Mouse (Mus musculus) midbrain, postnatal 0 days (tissue): ENCODE measurements around the gene Klhdc8a. TPM values are rescaled to one million over a fixed set of nuclear protein-coding genes. Genes with fewer than 3 reads are reported as not detected.

Source experiments
- ATAC-seq: fragments of 200-750 bp; cut with Nextera tagmentation; 2 replicates; pipeline ENCODE4 v1.8.0; 2017; ENCODE audit warnings: moderate number of reproducible peaks, mild to moderate bottlenecking, moderate TSS enrichment, moderate library complexity; ENCODE audit not compliant: low FRiP score
- DNase-seq: peaks from one replicate; pipeline ENCODE4 v3.0.0-alpha.2; 2015; ENCODE audit warnings: low spot score
- H3K27ac ChIP-seq: fragments of 300-500 bp; sonication (generic); 2 replicates; pipeline ENCODE4 v1.5.1; 2014; ENCODE audit warnings: low read depth, mild to moderate bottlenecking, low read length, mixed read lengths
- H3K27me3 ChIP-seq: fragments of 300-500 bp; sonication (generic); 2 replicates; pipeline ENCODE4 v1.6.1; 2014; ENCODE audit warnings: low read length, control low read depth, mixed read lengths; ENCODE audit not compliant: insufficient read depth
- H3K36me3 ChIP-seq: fragments of 300-500 bp; sonication (generic); 2 replicates; pipeline ENCODE4 v1.6.1; 2014; ENCODE audit warnings: low read length, control low read depth, mixed read lengths; ENCODE audit not compliant: insufficient read depth
- H3K4me1 ChIP-seq: fragments of 300-500 bp; sonication (generic); 2 replicates; pipeline ENCODE4 v1.6.1; 2014; ENCODE audit warnings: mild to moderate bottlenecking, control low read depth, antibody characterized with exemption, low read length, mixed read lengths; ENCODE audit not compliant: insufficient read depth
- H3K4me2 ChIP-seq: fragments of 300-500 bp; sonication (generic); 2 replicates; pipeline ENCODE4 v1.6.1; 2014; ENCODE audit warnings: low read depth, mild to moderate bottlenecking, low read length, mixed read lengths; ENCODE audit not compliant: poor library complexity, severe bottlenecking
- H3K4me3 ChIP-seq: fragments of 300-500 bp; sonication (generic); 2 replicates; pipeline ENCODE4 v1.5.1; 2014; ENCODE audit warnings: low read depth, mild to moderate bottlenecking, low read length, moderate library complexity
- H3K9ac ChIP-seq: fragments of 300-500 bp; sonication (generic); replicated peaks from 2 replicates; pipeline ENCODE4 v1.6.1; 2014; ENCODE audit warnings: mild to moderate bottlenecking, low read length, moderate library complexity, mixed read lengths; ENCODE audit not compliant: poor library complexity, severe bottlenecking
- H3K9me3 ChIP-seq: fragments of 300-500 bp; sonication (generic); 2 replicates; pipeline ENCODE4 v1.6.1; 2016; ENCODE audit warnings: low read length, control low read depth
- CTCF ChIP-seq: IDR thresholded peaks from 2 replicates; pipeline ENCODE4 v1.5.1; 2016; ENCODE audit warnings: antibody characterized with exemption, mild to moderate bottlenecking
- WGBS: fragments of 180-500 bp; shearing (Covaris S2); extraction: QIAGEN DNeasy Blood & Tissue Kit; methylation state at CpG from one replicate; pipeline ENCODE4 v1.1.7; 2014; 5-methylcytosine and 5-hydroxymethylcytosine counted together
- polyA plus RNA-seq: library from polyadenylated mRNA; unstranded; fragments of >200 nt; fragmentation: Nextera tagmentation; extraction: Ambion mirVana; gene quantifications from 2 replicates; pipeline ENCODE4 v1.2.1, GENCODE M21; 2015
- total RNA-seq: library from RNA; depleted of rRNA; stranded (reverse); fragments of >200 nt; gene quantifications from 2 replicates; pipeline ENCODE4 v1.2.3, GENCODE M21; 2014

Gene Klhdc8a
- total and polyA plus RNA-seq, 2 experiments from 2014 or later = 12.4 to 31.1 TPM

DNA sequence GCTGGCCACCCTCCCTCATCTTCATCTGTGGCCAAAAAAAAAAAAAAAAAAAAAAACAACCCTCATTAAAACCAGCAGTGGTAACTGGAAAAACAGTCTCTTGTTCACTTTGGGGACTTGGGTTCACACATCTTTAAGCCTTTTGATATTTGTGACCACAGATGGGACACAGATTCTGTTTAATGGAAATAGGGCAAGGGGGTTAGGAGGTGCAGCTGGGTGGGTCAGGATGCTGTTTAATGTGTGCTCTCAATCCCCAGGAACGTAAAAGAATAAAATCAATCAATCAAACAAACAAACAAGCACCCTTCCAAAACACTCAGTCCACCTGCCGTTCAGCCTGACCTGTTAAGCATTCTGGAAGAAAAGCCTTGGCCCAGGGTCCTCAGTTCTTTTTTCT is 34.8 kb downstream of the Klhdc8a start:
- no peak for TF ChIP-seq CTCF
- no peaks in the 10 kb centered on the region for H3K9me3 ChIP-seq
- 8% methylated on average over 2 of the region's 2 CpGs for WGBS
- no peak overlapping the region for H3K4me3 ChIP-seq
- peaks cover 5% of the 10 kb centered on the region; the same call in 1 of the 2 replicates for H3K4me1 ChIP-seq
- no peak overlapping the region for H3K4me2 ChIP-seq
- no peak overlapping the region for H3K27ac ChIP-seq
- ATAC-seq (no peak), DNase-seq (no peak)
- no peaks in the 10 kb centered on the region for H3K27me3 ChIP-seq
- no peak overlapping the region for H3K9ac ChIP-seq
- H3K36me3 ChIP-seq = peaks cover 9% of the 10 kb centered on the region

DNA sequence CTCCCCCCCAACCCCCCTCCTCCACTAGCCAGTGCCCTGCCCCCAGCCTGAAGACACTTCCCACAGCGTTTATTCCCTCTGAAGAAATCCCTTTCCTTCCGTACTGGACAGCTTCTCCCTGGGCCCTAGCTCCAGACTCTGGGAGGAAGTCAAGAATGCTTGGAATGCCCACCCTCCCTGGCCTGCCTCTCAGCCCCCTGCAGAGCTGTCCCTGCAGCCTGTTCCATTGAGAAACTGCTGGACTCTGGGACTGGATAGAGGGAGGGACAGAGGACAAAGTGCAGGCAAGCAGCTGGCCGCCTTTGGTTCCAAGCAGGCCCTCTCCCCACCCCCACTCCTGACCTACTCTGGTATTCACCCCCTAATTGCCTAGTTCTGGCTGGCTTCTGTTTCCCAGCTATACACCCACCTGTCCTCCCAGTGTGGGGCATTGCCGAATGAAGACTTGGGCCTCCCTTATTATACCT is 35.3 kb downstream of the Klhdc8a start:
- DNase-seq = peak; percentile 26
- 11% methylated on average over 4 of the region's 4 CpGs for WGBS
- Histone ChIP-seq H3K4me3 (no peak overlapping the region), H3K4me1 (peaks cover 5% of the 10 kb centered on the region; the same call in 1 of the 2 replicates), H3K27ac (no peak overlapping the region), H3K4me2 (no peak overlapping the region), H3K36me3 (peaks cover 9% of the 10 kb centered on the region), H3K9ac (no peak overlapping the region), H3K9me3 (no peaks in the 10 kb centered on the region), H3K27me3 (no peaks in the 10 kb centered on the region)
- TF ChIP-seq CTCF = no peak
- ATAC-seq = 0 out of 2 replicates have a peak, but pooled peaks have one; percentile 47

DNA sequence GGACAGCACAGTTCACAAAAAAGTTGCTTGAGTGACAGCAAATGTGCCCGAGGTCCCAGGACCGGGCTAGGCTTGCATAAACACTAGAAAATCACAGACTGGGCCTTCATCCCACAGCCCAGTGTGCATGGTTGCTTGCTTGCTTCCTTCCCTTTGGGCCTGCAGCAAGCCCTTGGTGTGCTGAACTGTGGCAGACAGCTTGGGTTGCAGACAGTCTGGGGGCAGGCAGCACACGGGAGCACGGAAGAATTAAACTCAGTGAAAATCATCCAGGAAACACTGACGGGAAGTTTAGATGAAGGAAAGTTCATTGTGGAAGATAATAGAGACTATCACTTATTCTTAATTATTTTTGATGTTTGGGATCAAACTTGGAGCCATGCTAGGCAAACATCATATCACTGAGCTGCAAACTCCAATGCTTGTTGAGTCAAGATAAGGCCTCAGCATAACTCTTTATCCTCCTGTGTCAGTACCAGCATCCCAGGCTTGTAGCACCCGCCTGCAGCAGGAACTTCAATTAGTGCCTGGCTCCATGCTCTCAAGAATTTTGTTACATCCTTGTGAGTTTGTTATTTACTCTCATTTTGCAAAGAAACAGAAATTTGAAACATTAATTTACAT is 35.9 kb downstream of the Klhdc8a start:
- no peak overlapping the region for H3K27ac ChIP-seq
- no peak for DNase-seq

DNA sequence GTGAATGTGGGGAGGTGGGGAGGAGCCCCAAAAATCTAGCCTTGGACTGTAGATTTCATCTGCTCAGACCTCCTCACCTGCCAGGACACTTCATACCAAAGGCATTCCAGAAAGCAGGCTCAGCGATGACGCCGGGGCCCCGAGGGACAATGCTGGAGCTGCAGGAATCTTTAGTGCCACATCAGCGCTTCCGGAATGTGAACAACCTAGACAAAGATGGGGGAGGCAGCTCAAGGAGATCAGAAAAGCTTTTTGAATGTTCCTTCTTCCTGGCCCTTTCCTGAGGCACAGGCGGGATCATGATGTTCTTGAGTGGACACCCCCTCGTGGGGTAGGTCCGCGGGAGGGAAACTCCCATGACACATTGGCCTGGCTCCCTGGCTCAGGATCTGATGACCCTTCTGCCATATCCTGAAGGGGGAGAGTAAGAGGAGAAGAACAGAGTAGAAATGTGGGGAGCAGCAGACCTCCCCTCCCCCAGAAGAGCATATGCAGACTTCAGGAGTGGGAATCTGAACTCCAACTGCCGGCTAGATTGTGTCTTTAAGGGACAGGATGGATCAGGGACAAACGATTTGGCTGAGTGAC is 37.0 kb downstream of the Klhdc8a start:
- Histone ChIP-seq H3K36me3 (peaks cover 9% of the 10 kb centered on the region), H3K9ac (no peak overlapping the region), H3K27ac (no peak overlapping the region), H3K4me3 (no peak overlapping the region), H3K4me1 (peaks cover 5% of the 10 kb centered on the region; the same call in 1 of the 2 replicates), H3K4me2 (no peak overlapping the region), H3K27me3 (no peaks in the 10 kb centered on the region), H3K9me3 (no peaks in the 10 kb centered on the region)
- DNase-seq (peak; percentile 37), ATAC-seq (no peak)
- 31% methylated on average over 12 of the region's 12 CpGs for WGBS
- no peak for TF ChIP-seq CTCF

More for the DNA sequence above, 35.9 kb downstream of the Klhdc8a start:
- 28% methylated on average over 6 of the region's 6 CpGs for WGBS
- Histone ChIP-seq H3K4me1 (peaks cover 5% of the 10 kb centered on the region; the same call in 1 of the 2 replicates), H3K9me3 (no peaks in the 10 kb centered on the region), H3K36me3 (peaks cover 9% of the 10 kb centered on the region), H3K4me2 (no peak overlapping the region), H3K27me3 (no peaks in the 10 kb centered on the region), H3K4me3 (no peak overlapping the region), H3K9ac (no peak overlapping the region)
- no peak for TF ChIP-seq CTCF
- no peak for ATAC-seq

DNA sequence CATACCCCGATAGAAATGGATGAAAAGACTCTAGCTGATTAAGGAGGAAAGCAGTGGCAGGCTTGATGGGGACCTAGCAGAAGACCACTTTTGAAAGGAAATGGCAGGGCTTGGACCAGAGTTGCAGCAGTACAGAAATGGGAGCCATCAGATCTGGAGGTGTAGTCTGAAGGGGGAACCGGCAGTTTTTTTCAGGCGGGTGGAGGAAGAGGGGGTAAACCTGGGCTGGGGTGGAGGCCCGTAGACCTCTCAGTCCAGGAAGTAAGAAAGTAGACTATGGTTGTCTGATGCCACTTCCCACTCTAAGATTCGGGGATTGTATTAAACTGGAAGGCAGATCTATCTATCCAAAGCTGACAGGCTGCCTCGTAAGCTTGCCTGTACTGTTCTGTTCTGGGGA is 38.5 kb downstream of the Klhdc8a start:
- ATAC-seq (no peak), DNase-seq (no peak)
- Histone ChIP-seq H3K4me3 (no peak overlapping the region), H3K4me2 (no peak overlapping the region), H3K4me1 (peaks cover 5% of the 10 kb centered on the region; the same call in 1 of the 2 replicates), H3K27me3 (no peaks in the 10 kb centered on the region), H3K9ac (no peak overlapping the region), H3K27ac (no peak overlapping the region), H3K36me3 (peaks cover 3% of the 10 kb centered on the region), H3K9me3 (no peaks in the 10 kb centered on the region)
- WGBS = 66% methylated on average over 6 of the region's 6 CpGs
- no peak for TF ChIP-seq CTCF

DNA sequence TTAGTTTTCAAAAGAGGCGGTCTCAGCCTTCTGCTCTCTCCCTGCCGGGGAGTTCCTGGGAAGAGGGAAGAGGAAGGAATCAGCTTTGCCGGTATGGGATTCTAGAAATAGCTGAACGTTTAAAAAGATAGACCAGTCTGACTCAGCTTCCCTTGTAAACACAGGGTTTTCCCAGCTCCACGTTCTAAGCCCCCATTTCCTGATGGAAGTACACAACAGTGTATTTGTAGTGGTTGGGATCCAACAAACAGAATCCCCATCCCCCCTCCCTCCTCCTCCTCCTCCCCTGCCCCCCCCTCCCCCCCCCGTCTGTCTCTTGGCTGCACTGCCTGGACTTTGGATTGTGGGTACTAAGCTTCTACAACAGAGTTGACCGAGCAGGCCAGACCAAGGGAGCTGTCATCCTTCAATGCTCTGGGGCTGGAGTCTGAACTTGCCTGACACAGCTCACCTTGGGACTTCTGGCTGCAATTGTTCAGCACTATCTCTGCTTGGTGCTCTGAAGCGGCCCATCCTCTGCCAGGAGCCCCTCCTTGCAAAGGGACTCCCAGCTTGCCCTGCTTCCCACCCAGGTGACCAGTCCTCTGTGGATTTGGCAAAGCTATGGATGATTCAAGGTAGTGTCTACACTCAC is 39.7 kb downstream of the Klhdc8a start:
- Histone ChIP-seq H3K36me3 (no peaks in the 10 kb centered on the region), H3K27ac (no peak overlapping the region), H3K27me3 (no peaks in the 10 kb centered on the region), H3K4me3 (no peak overlapping the region), H3K9me3 (no peaks in the 10 kb centered on the region), H3K9ac (no peak overlapping the region), H3K4me2 (no peak overlapping the region), H3K4me1 (peaks cover 5% of the 10 kb centered on the region; the same call in 1 of the 2 replicates)
- DNase-seq (no peak), ATAC-seq (no peak)
- 41% methylated on average over 8 of the region's 8 CpGs for WGBS
- no peak for TF ChIP-seq CTCF
